Mouse (Mus musculus): ENCODE data around the gene Slc4a11. TPM values are rescaled to one million over a fixed set of nuclear protein-coding genes. Genes with fewer than 3 reads are reported as not detected.

The Slc4a11 gene
- total RNA-seq (2021), result not detected
- long read RNA-seq, experiment 1, partial matches to known transcripts, result 1 of 3 reads
- long read RNA-seq, experiment 1, other reads (novel, unspliced or antisense), result 1 of 3 reads
- long read RNA-seq, experiment 2, partial matches to known transcripts, result 0 of 1 reads
- long read RNA-seq, experiment 2, other reads (novel, unspliced or antisense), result 0 of 1 reads

GRCm38 (mm10) chr2:130697153-130697810 lies at the start of gene Slc4a11:
Gene Slc4a11, minus strand, starts transcription at chr2:130697519.
- peak; percentile 38 for DNase-seq (ENCODE audit: low spot score)

- no peak for DNase-seq (ENCODE audit: low spot score)
Measured at GRCm38 (mm10) chr2:130743576-130743975, 46.3 kb upstream of the Slc4a11 start.

GRCm38 (mm10) chr2:130740096-130740495 lies 42.8 kb upstream of the Slc4a11 start:
- DNase-seq (ENCODE audit: low spot score), result no peak

- no peak for DNase-seq (ENCODE audit: low spot score)
Measured at GRCm38 (mm10) chr2:130738019-130738418, 40.7 kb upstream of the Slc4a11 start.

- DNase-seq (ENCODE audit: low spot score), result no peak
Measured at GRCm38 (mm10) chr2:130735281-130735680, 38.0 kb upstream of the Slc4a11 start.

- DNase-seq (ENCODE audit: low spot score), result no peak
Measured at GRCm38 (mm10) chr2:130733444-130733843, 36.1 kb upstream of the Slc4a11 start.

- DNase-seq (ENCODE audit: low spot score), result no peak
Measured at GRCm38 (mm10) chr2:130731855-130732254, 34.5 kb upstream of the Slc4a11 start.

- DNase-seq (ENCODE audit: low spot score), result no peak
Measured at GRCm38 (mm10) chr2:130730746-130731145, 33.4 kb upstream of the Slc4a11 start.

GRCm38 (mm10) chr2:130728906-130729585 lies 31.7 kb upstream of the Slc4a11 start:
- no peak for DNase-seq (ENCODE audit: low spot score)

- no peak for DNase-seq (ENCODE audit: low spot score)
Measured at GRCm38 (mm10) chr2:130727752-130728151, 30.4 kb upstream of the Slc4a11 start.

GRCm38 (mm10) chr2:130724369-130724768 lies 27.1 kb upstream of the Slc4a11 start:
- no peak for DNase-seq (ENCODE audit: low spot score)

- DNase-seq (ENCODE audit: low spot score), result no peak
Measured at GRCm38 (mm10) chr2:130717951-130718350, 20.6 kb upstream of the Slc4a11 start.

GRCm38 (mm10) chr2:130707057-130707456 lies 9.7 kb upstream of the Slc4a11 start:
- DNase-seq (ENCODE audit: low spot score), result no peak

GRCm38 (mm10) chr2:130706602-130707001 lies 9.3 kb upstream of the Slc4a11 start:
- DNase-seq (ENCODE audit: low spot score), result no peak

- DNase-seq (ENCODE audit: low spot score), result no peak
Measured at GRCm38 (mm10) chr2:130705178-130705577, 7.9 kb upstream of the Slc4a11 start.

GRCm38 (mm10) chr2:130704040-130705001 lies 7.0 kb upstream of the Slc4a11 start:
- no peak for DNase-seq (ENCODE audit: low spot score)

- no peak for DNase-seq (ENCODE audit: low spot score)
Measured at GRCm38 (mm10) chr2:130697821-130698266, 525 bp upstream of the Slc4a11 start.

GRCm38 (mm10) chr2:130696700-130697152 lies 593 bp downstream of the Slc4a11 start:
- DNase-seq (ENCODE audit: low spot score), result no peak

GRCm38 (mm10) chr2:130693563-130693962 lies 3.8 kb downstream of the Slc4a11 start:
- no peak for DNase-seq (ENCODE audit: low spot score)

- no peak for DNase-seq (ENCODE audit: low spot score)
Measured at GRCm38 (mm10) chr2:130689011-130689410, 8.3 kb downstream of the Slc4a11 start.

- DNase-seq (ENCODE audit: low spot score), result no peak
Measured at GRCm38 (mm10) chr2:130685426-130685825, 11.9 kb downstream of the Slc4a11 start.

Measured in gastrocnemius, adult 18-20 months (tissue).